In the genomic region with DNA sequence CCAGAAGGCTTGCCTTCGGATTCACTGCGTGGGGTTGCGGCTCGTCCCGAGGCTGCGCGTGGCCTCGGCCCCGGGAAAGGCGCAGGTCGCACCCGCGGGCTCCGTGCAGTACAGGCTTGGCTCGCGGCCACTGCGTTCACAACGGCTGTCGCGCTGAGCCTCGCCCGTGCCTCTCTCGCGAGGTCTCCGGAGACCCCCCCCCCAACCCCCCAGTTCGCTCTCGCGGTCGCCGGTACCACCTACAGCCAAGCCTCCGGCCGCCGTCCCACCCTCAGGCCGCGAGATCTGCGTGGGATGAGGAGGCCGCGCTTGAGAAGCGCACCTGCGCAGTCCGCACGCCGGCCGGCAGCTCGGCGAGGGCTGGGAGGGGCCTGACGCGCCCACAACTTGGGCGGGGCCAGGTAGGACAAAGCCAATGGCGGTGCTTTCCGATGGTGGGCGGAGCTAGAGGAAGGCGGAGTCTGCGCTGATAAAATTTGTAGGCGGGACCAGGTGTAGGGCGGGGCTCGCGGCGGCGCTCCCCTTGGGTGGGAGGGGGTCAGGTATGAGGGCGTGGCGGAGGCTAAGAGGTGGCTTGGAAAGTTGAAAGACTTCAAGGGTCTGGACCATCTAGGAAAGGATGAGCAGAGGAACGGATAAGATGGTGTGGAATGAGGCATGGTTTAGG, we compare ENCODE assay signal across 8 mouse cellular contexts. TPM values are rescaled to one million over a fixed set of nuclear protein-coding genes. Genes with fewer than 3 reads are reported as not detected.
DNase-seq lines count a peak whose midpoint lies in the region; ATAC-seq and TF ChIP-seq lines count a peak whose summit lies in the region.

No protein-coding gene starts in this region.

- peak overlapping the region; percentile 77 for H3K9ac ChIP-seq in ES-Bruce4 (ENCODE audit: low read depth, poor library complexity, severe bottlenecking)
- H3K9ac ChIP-seq in forebrain, embryonic 14.5 days (ENCODE audit: low read length) = peak overlapping the region; percentile 91

- peaks cover 17% of the 10 kb centered on the region for H3K36me3 ChIP-seq in ES-Bruce4 (ENCODE audit: control insufficient read depth, insufficient read depth, low read length, poor library complexity, severe bottlenecking)
- peaks cover 3% of the 10 kb centered on the region; the same call in 1 of the 2 replicates for H3K36me3 ChIP-seq in forebrain, embryonic 14.5 days (ENCODE audit: control insufficient read depth, insufficient read depth, low read length)

- peak overlapping the region; percentile 91 for H3K4me2 ChIP-seq in forebrain, embryonic 14.5 days (ENCODE audit: low read length)

- no peaks in the 10 kb centered on the region for H3K4me1 ChIP-seq in ES-Bruce4 (ENCODE audit: control insufficient read depth, insufficient read depth, low read length)
- H3K4me1 ChIP-seq in forebrain, embryonic 14.5 days (ENCODE audit: control insufficient read depth, insufficient read depth, low read length) = peaks cover 17% of the 10 kb centered on the region
- H3K4me1 ChIP-seq in lung, adult 2 months (ENCODE audit: control insufficient read depth, insufficient read depth, low read length) = peaks cover 3% of the 10 kb centered on the region; the same call in 1 of the 2 replicates

- TF ChIP-seq CTCF in ES-Bruce4 (IDR thresholded peaks at IDR 0.05; ENCODE audit: low read depth, low read length) = no peak
- TF ChIP-seq CTCF in lung, adult 2 months (IDR thresholded peaks at IDR 0.05; ENCODE audit: insufficient read depth, low read length) = no peak

- intact Hi-C loops in heart, postnatal 25 days (cut with DNase I) = no loop called here

- no peak for TF ChIP-seq EP300 in ES-Bruce4 (IDR thresholded peaks at IDR 0.05; ENCODE audit: insufficient read depth, low read depth, low read length)

- no peaks in the 10 kb centered on the region for H3K27me3 ChIP-seq in ES-Bruce4 (ENCODE audit: control insufficient read depth, insufficient read depth, low read length, poor library complexity, severe bottlenecking)
- H3K27me3 ChIP-seq in forebrain, embryonic 14.5 days (replicated peaks; ENCODE audit: control insufficient read depth, insufficient read depth, low read length) = no peaks in the 10 kb centered on the region

- peak; percentile 58 for TF ChIP-seq POLR2A in ES-Bruce4 (IDR thresholded peaks at IDR 0.05; ENCODE audit: insufficient read depth, low read length)
- TF ChIP-seq POLR2A in lung, adult 2 months (IDR thresholded peaks at IDR 0.05; ENCODE audit: borderline replicate concordance, extremely low read depth, low read depth, low read length) = peak; percentile 57; the same call in 1 of the 2 replicates

- H3K27ac ChIP-seq in ES-Bruce4 (ENCODE audit: insufficient read depth, low read length) = no peak overlapping the region
- peak overlapping the region; percentile 60; the same call in 1 of the 2 replicates for H3K27ac ChIP-seq in forebrain, embryonic 14.5 days (ENCODE audit: low read depth, low read length)

- peak; percentile 91 for ATAC-seq in cerebellum, adult (ENCODE audit: insufficient number of reproducible peaks, low FRiP score, low TSS enrichment)
- ATAC-seq in forebrain, embryonic 14.5 days = peak; percentile 94
- ATAC-seq in neutrophil, adult 5-6 weeks (ENCODE audit: extremely low read depth, insufficient number of reproducible peaks, low FRiP score, poor library complexity, severe bottlenecking) = peak; percentile 81

- no peaks in the 10 kb centered on the region for H3K9me3 ChIP-seq in ES-Bruce4 (replicated peaks; ENCODE audit: control insufficient read depth, insufficient read depth, low read length, poor library complexity, severe bottlenecking)
- no peaks in the 10 kb centered on the region for H3K9me3 ChIP-seq in forebrain, embryonic 14.5 days (replicated peaks; ENCODE audit: control insufficient read depth, low read length)

- H3K4me3 ChIP-seq in ES-Bruce4 (ENCODE audit: low read depth, low read length) = peak overlapping the region; percentile 82
- H3K4me3 ChIP-seq in forebrain, embryonic 14.5 days (ENCODE audit: low read depth, low read length) = peak overlapping the region; percentile 83
- H3K4me3 ChIP-seq in lung, adult 2 months (replicated peaks; ENCODE audit: extremely low read depth, low read depth, low read length) = peak overlapping the region; percentile 64

- DNase-seq in forebrain, embryonic 14.5 days (ENCODE audit: low spot score) = peak; percentile 94
- peak; percentile 82 for DNase-seq in heart, postnatal 25 days (ENCODE audit: low spot score)
- DNase-seq in layer of hippocampus, adult 18-20 months (ENCODE audit: low spot score in 2 of 2) = peak; percentile 89 to 92
- DNase-seq in lung, adult 2 months = peak; percentile 93
- peak; percentile 90 to 92 for DNase-seq in thymus, adult 18-20 months

- WGBS in forebrain, embryonic 14.5 days = under 1% methylated on average over 63 of the region's 63 CpGs
- WGBS in lung, adult 2 months = under 1% methylated on average over 63 of the region's 63 CpGs

RNA-seq across cellular contexts. Expression of a gene that starts 6.1 kb away (rescaled TPM):
- polyA plus RNA-seq in ES-Bruce4 (2011; ENCODE audit: insufficient read depth, insufficient read length, low read depth, missing spikeins) = 11.3 and 12.8 TPM in 2 replicates
- polyA plus RNA-seq in forebrain, embryonic 14.5 days (2014; fragmentation: Nextera tagmentation; extraction: Ambion mirVana) = 9.9 and 12.0 TPM in 2 replicates
- total RNA-seq in heart, postnatal 25 days (2021) = 10 to 100 TPM in 1 of 2 experiments, 1 to 10 TPM in 1; 9.4 to 10.6 TPM
- 10 to 100 TPM; 46.7 to 48.0 TPM for total RNA-seq in layer of hippocampus, adult 18-20 months (2021)
- polyA plus RNA-seq in lung, adult 2 months (2012; rRNA removed) = 8.2 and 9.4 TPM in 2 replicates
- total RNA-seq in neutrophil, adult 5-6 weeks (2017) = 9.7 and 9.9 TPM in 2 replicates

RNA-seq across cellular contexts. Expression of a gene that starts 13.1 kb away (rescaled TPM):
- polyA plus RNA-seq in ES-Bruce4 (2011; ENCODE audit: insufficient read depth, insufficient read length, low read depth, missing spikeins) = not detected in 2 replicates
- not detected in 2 replicates for polyA plus RNA-seq in forebrain, embryonic 14.5 days (2014; fragmentation: Nextera tagmentation; extraction: Ambion mirVana)
- total RNA-seq in heart, postnatal 25 days (2021) = not detected
- not detected for total RNA-seq in layer of hippocampus, adult 18-20 months (2021)
- 0.76 and 1.0 TPM in 2 replicates for polyA plus RNA-seq in lung, adult 2 months (2012; rRNA removed)
- total RNA-seq in neutrophil, adult 5-6 weeks (2017) = not detected in 2 replicates
